Mouse (Mus musculus) left cerebral cortex, adult 2 months (tissue): ENCODE data around the gene Mrpl2. TPM values are rescaled to one million over a fixed set of nuclear protein-coding genes. Genes with fewer than 3 reads are reported as not detected.

Experiments used
- DNase-seq, 2 experiments: peaks; one replicate each; pipeline ENCODE4 v3.0.0; 2021 to 2022; ENCODE audit warnings: low spot score in 2 of 2, mixed read lengths in 1 of 2; ENCODE audit errors: extremely low spot score in 1 of 2
- H3K27ac ChIP-seq: fragments of 200-600 bp; 2 replicates; pipeline ENCODE4 v1.8.1; 2022
- H3K4me3 ChIP-seq: fragments of 200-600 bp; 2 replicates; pipeline ENCODE4 v1.8.1; 2022
- CTCF ChIP-seq: fragments of 200-600 bp; IDR thresholded peaks from 2 replicates; pipeline ENCODE4 v1.8.1; 2022; ENCODE audit warnings: antibody characterized with exemption, mild to moderate bottlenecking, moderate library complexity
- intact Hi-C: fragments of 180-260 bp; cut with DNase I; formaldehyde crosslinking; loops from one replicate; pipeline ENCODE4 v1.15.1; 2025
- long read RNA-seq, 2 experiments: library from polyadenylated mRNA; stranded (forward); transcript quantifications; one replicate each; pipeline ENCODE4 v2.0.0; 2021; ENCODE audit warnings: borderline mapping rate in 2 of 2
- total RNA-seq, 2 experiments: library from RNA; stranded (reverse); gene quantifications; 2 replicates each; pipeline ENCODE4 v1.2.3; 2021

Mrpl2 gene
- total RNA-seq: 10 to 100 TPM; 49.1 to 53.2 TPM
- long read RNA-seq, experiment 1, transcript Mrpl2-201 (7 exons, 1,031 nt): major isoform, 21 of 28 reads
- long read RNA-seq, experiment 1, partial matches to known transcripts: 3 of 28 reads
- long read RNA-seq, experiment 1, other reads (novel, unspliced or antisense): 4 of 28 reads
- long read RNA-seq, experiment 2, transcript Mrpl2-201 (7 exons, 1,031 nt): major isoform, 14 of 19 reads
- long read RNA-seq, experiment 2, partial matches to known transcripts: 0 of 19 reads
- long read RNA-seq, experiment 2, other reads (novel, unspliced or antisense): 4 of 19 reads

DNA sequence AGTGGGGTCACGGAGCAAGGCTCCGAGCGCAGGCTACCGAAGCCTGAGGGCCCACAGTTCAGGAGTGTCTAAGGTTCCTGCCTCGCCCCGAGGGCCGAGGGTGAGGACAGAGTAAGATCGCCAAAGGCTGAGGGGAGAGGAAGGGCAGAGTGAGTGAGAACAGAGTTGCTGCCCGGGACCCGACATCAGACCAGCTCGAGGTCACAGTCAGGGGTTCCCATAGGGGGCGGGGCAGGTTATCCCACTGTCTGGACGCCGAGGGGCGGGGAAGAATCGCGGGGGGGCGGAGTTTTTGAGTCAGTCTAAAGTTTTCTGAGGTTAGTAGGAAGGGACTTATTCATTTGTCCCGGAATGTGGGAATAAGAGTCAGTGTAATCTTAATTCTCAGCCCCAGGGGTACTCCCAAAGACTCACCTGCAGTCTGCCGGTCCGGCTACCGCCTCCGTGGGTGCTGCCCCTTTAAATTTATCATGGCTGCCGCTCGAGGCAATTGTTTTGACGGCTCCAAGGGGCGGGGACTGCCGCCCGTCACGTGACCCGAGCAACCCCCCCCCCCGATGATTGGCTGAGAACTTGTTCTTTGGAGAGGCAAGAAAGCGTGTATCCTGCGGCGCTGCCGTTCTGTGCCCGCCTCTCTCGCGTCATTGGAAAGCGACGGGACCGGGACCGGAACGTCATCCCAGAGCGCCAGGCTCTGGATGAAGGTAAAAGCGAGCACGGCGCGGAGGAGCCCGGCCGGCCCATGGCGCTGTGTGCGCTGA is at the start of gene Mrpl2, which contains the start of gene Klc4:
Gene Mrpl2 (plus strand): TSS at position 669 of the 761 bp plus-strand sequence.
Gene Klc4 (minus strand): TSS at position 462 of the 761 bp plus-strand sequence.
- TF ChIP-seq CTCF: no peak; the same call in 1 of the 2 replicates
- Histone ChIP-seq H3K4me3 (peak within 1 kb of the TSS; percentile 100), H3K27ac (peak within 1 kb of the TSS; percentile 95)
- intact Hi-C loops: loop anchor here (2.0 to 10.0 kb wide), 2 partner anchors 67 to 91 kb away; partner anchors contain the start of gene Srf
- peak; percentile 98 to 100 for DNase-seq

DNA sequence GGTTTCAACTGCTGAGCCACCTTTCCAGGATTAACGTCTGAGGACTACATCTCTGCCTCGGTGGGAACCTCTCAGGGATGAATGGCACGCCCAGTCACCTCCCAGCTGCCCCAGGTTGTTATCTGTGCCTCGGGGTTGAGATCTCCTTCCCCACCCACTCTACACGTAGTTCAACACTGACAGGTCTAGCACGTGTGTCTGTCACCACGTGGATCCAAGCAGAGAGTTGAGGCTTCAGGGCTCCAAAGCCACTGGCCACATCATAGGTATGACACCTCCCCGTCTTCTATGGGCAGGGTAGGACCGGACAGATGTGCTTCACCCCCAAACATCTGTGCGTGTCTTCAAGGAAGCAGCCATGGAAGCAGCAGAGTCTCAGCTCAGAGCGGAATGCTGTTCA is 48.1 kb upstream of the Mrpl2 start:
- Histone ChIP-seq H3K4me3 (no peak overlapping the region), H3K27ac (no peak overlapping the region)
- DNase-seq: no peak
- no peak for TF ChIP-seq CTCF
- intact Hi-C loops: no loop called here

DNA sequence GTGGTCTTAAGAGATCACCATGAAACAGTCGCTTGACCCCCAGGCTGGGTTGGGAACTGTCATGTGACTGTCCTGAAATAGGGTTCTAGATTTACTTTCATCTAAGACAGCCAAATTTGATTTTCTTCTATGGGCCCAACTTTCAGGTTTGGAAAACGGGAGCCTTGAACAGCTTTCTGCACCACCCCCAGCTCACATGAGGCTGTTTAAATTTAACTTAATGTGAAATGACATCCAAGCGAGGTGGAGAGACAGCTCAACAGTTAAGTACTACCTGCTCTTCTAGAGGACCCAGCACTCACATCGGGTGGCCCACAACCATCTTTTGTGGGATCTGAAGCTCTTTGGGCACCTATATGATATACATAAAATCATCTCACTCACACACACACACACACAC is 47.1 kb upstream of the Mrpl2 start:
- Histone ChIP-seq H3K27ac (peak overlapping the region; percentile 24; the same call in 1 of the 2 replicates), H3K4me3 (no peak overlapping the region)
- DNase-seq: no peak
- TF ChIP-seq CTCF: no peak
- intact Hi-C loops: no loop called here

GRCm38 (mm10) chr17:46600569-46600968 is 45.5 kb upstream of the Mrpl2 start:
- DNase-seq: no peak
- peak; percentile 11 for TF ChIP-seq CTCF
- no peak overlapping the region for H3K27ac ChIP-seq
- no peak overlapping the region for H3K4me3 ChIP-seq
- intact Hi-C loops: no loop called here

DNA sequence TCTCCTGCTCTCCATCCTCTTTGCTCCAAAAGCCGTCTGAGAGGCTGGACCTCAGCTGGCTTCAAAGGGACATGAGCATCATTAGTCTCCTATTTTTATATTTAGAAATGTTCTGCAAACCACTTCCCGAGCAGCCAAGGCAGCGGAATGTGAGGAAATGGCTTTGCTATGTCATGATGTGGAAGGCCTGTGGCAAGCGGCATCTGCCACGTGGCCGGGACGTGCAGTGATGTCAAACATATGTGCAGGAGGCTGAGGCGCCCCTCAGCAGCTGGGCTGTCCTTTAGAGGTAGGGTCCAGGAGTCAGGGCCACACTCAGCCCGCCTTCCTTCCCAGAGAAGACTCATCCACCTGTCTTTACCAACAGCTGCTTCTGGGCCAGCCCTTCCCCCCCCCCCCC is 43.8 kb upstream of the Mrpl2 start:
- Histone ChIP-seq H3K27ac (no peak overlapping the region), H3K4me3 (no peak overlapping the region)
- DNase-seq: no peak
- TF ChIP-seq CTCF: no peak
- intact Hi-C loops: no loop called here

DNA sequence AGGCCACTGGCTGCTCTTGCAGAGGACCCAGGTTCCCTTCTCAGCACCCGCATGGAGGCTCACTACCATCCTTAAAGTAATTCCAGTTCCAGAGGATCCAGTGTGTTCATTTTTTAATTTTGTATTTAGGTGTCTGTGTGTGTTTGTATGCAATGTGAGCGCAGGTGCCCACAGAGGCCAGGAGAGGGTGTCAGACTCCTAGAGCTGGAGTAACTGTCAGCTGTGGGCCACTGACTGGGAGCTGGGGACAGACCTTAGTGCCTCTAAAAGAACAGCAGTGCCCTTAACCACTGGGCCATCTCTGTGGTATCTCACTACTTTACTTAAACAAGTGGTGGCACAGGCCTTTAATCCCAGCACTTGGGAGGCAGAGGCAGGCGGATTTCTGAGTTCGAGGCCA is 42.8 kb upstream of the Mrpl2 start:
- intact Hi-C loops: no loop called here
- Histone ChIP-seq H3K27ac (no peak overlapping the region), H3K4me3 (no peak overlapping the region)
- DNase-seq: no peak
- TF ChIP-seq CTCF: no peak

DNA sequence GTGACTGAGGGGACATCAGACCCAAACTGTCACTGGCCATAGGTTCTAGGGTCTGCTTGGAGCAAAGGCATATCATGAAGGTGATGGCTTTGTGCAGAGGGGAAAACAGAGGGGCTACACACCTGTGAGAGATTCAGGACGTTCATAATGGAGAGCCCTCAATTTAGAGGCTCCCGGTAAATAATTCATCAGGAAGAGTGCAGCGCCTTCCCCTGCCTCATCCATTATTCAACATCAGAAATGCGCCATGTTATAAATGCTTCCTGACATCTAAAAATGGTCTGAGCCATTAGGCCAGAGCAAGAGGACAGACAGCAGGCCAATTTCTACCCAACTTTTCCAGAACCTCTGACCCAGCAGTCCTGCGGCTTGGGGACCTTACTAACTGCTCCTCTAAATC is 40.9 kb upstream of the Mrpl2 start:
- intact Hi-C loops: no loop called here
- no peak overlapping the region for H3K4me3 ChIP-seq
- peak overlapping the region; percentile 32; the same call in 1 of the 2 replicates for H3K27ac ChIP-seq
- TF ChIP-seq CTCF: no peak
- no peak for DNase-seq

- no peak for DNase-seq
- Histone ChIP-seq H3K4me3 (no peak overlapping the region), H3K27ac (0 out of 2 replicates have a peak overlapping the region, but pooled peaks have one; percentile 19)
- intact Hi-C loops: no loop called here
- no peak for TF ChIP-seq CTCF
Observed at GRCm38 (mm10) chr17:46605987-46606386, 40.0 kb upstream of the Mrpl2 start.

GRCm38 (mm10) chr17:46609721-46610514 is 36.1 kb upstream of the Mrpl2 start:
- TF ChIP-seq CTCF: no peak
- intact Hi-C loops: no loop called here
- no peak for DNase-seq
- Histone ChIP-seq H3K4me3 (no peak overlapping the region), H3K27ac (no peak overlapping the region)

DNA sequence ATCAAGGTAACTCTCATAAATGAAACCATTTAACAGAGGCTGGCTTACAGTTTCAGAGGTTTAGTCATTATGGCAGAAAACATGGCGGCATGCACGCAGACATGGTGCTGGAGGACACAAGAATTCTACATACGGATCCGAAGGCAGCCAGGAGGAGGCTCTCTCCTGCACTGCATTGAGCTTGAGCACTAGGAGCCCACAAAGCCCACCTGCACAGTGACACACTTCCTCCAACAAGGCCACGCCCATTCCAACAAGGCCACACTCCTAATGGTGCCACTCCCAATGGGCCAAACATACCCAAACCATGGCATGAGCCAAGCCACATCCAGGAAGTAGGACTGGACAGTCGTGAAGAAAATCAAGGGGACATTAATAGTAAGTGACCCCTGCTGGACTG is 34.7 kb upstream of the Mrpl2 start:
- intact Hi-C loops: no loop called here
- no peak for TF ChIP-seq CTCF

GRCm38 (mm10) chr17:46612189-46612588 is 33.8 kb upstream of the Mrpl2 start:
- Histone ChIP-seq H3K27ac (no peak overlapping the region), H3K4me3 (no peak overlapping the region)
- no peak for TF ChIP-seq CTCF
- DNase-seq: no peak
- intact Hi-C loops: no loop called here

More for the DNA sequence above, 34.7 kb upstream of the Mrpl2 start:
- H3K4me3 ChIP-seq: no peak overlapping the region
- no peak overlapping the region for H3K27ac ChIP-seq
- DNase-seq: no peak

DNA sequence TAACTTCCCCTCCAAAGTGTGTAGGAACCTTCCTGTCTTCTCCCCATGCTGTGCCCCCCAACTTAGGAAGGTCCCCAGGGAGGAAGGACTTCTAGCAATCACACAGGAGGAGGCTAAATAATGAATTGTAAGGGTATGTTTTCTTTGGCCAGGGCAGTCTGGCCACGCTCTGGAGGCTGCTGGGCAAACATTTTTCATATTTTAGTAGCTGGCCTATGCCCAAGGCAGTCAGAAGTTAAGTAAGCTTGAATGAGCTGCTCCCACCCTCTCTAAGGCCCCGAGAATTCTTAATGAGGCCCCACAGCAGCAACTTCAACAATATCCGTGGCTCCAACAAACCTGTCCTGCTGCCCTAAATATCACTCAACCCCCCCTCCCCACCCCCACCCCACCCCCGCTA is 33.2 kb upstream of the Mrpl2 start:
- intact Hi-C loops: no loop called here
- H3K27ac ChIP-seq: no peak overlapping the region
- no peak overlapping the region for H3K4me3 ChIP-seq
- no peak for DNase-seq
- no peak for TF ChIP-seq CTCF
